Mouse (Mus musculus) cerebellum, adult 2 months (tissue): ENCODE measurements around the gene Arid3c. TPM values are rescaled to one million over a fixed set of nuclear protein-coding genes. Genes with fewer than 3 reads are reported as not detected.

Experiments used
- DNase-seq, 2 experiments: peaks; one replicate each; pipeline ENCODE4 v3.0.0; 2021
- H3K27ac ChIP-seq: fragments of 200-500 bp; 2 replicates; pipeline ENCODE4 v1.5.1; 2012; ENCODE audit warnings: low read length, control low read depth, inconsistent platforms; ENCODE audit not compliant: insufficient read depth
- H3K27me3 ChIP-seq: fragments of 200-500 bp; 2 replicates; pipeline ENCODE4 v1.6.1; 2012; ENCODE audit warnings: inconsistent platforms, mild to moderate bottlenecking, low read length, moderate library complexity; ENCODE audit not compliant: control insufficient read depth, insufficient read depth
- H3K4me1 ChIP-seq: fragments of 200-500 bp; 2 replicates; pipeline ENCODE4 v1.6.1; 2011; ENCODE audit warnings: low read length; ENCODE audit not compliant: control insufficient read depth, insufficient read depth
- H3K4me3 ChIP-seq: fragments of 200-500 bp; replicated peaks from 2 replicates; pipeline ENCODE3; 2011; ENCODE audit warnings: mild to moderate bottlenecking, low read depth, low read length, control low read depth; ENCODE audit not compliant: insufficient read depth
- CTCF ChIP-seq: fragments of 200-500 bp; IDR thresholded peaks from 2 replicates; pipeline ENCODE4 v1.5.1; 2011; ENCODE audit warnings: low read depth, mild to moderate bottlenecking, control low read depth, low read length, moderate library complexity, borderline replicate concordance; ENCODE audit not compliant: insufficient read depth
- POLR2A ChIP-seq: fragments of 200-500 bp; IDR thresholded peaks from 2 replicates; pipeline ENCODE4 v1.6.1; 2011; ENCODE audit warnings: low read length, control low read depth, borderline replicate concordance; ENCODE audit not compliant: insufficient read depth
- WGBS: fragments of 180-500 bp; shearing (Covaris S2); methylation state at CpG from one replicate; pipeline ENCODE4 v1.1.7; 2018; 5-methylcytosine and 5-hydroxymethylcytosine counted together
- polyA plus RNA-seq: library from polyadenylated mRNA; depleted of rRNA; stranded (reverse); fragments of >200 nt; gene quantifications from 2 replicates; pipeline ENCODE4 v1.2.3, GENCODE M21; 2012

Arid3c gene
- polyA plus RNA-seq, 1 experiment, result 0.18 TPM

DNA sequence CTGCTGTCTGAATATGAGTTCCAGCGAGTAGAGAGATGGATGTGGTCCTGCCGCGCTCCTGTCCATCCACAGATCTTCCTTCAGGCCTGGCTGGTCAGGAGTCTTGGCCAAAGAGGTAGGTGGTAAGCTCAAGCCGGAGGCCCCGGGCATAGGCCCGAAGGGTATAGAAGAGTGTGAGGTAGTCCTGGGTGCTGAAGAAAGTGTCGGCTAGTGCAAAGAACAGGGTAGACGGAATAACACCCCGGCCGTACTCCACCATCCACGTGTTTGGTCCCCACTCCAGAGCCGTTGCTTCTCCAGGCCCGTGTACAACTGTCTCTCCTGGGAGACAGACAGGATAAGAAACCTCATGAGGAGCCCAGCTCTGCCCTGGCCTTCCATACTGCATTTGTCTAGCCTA is 8.3 kb upstream of the Arid3c start:
- Histone ChIP-seq H3K4me3 (no peak overlapping the region), H3K27ac (no peak overlapping the region), H3K4me1 (peaks cover 5% of the 10 kb centered on the region; the same call in 1 of the 2 replicates), H3K27me3 (no peaks in the 10 kb centered on the region)
- 91% methylated on average over 13 of the region's 13 CpGs for WGBS
- TF ChIP-seq POLR2A, result no peak
- TF ChIP-seq CTCF, result no peak
- no peak for DNase-seq

DNA sequence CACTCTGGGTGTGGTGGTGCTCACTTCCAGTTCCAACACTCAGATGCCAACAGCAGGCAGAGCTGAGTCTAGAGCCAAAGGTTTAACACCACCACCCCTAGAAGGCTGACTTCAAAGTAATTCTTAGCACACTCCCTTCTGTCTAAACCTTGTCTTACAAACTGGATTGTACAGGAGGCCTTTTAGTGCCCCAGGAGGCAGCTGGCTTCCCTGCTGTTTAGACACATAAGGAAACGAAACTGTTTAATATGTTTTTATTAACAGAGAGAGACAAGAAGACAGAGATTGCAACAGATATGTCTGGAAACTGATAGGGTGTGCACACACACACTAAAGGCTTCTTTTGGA is 7.3 kb upstream of the Arid3c start:
- no peak for DNase-seq
- Histone ChIP-seq H3K4me3 (no peak overlapping the region), H3K4me1 (peaks cover 5% of the 10 kb centered on the region; the same call in 1 of the 2 replicates), H3K27ac (no peak overlapping the region), H3K27me3 (no peaks in the 10 kb centered on the region)
- TF ChIP-seq POLR2A, result no peak
- TF ChIP-seq CTCF, result no peak
- 55% methylated on average over 1 of the region's 1 CpGs for WGBS

DNA sequence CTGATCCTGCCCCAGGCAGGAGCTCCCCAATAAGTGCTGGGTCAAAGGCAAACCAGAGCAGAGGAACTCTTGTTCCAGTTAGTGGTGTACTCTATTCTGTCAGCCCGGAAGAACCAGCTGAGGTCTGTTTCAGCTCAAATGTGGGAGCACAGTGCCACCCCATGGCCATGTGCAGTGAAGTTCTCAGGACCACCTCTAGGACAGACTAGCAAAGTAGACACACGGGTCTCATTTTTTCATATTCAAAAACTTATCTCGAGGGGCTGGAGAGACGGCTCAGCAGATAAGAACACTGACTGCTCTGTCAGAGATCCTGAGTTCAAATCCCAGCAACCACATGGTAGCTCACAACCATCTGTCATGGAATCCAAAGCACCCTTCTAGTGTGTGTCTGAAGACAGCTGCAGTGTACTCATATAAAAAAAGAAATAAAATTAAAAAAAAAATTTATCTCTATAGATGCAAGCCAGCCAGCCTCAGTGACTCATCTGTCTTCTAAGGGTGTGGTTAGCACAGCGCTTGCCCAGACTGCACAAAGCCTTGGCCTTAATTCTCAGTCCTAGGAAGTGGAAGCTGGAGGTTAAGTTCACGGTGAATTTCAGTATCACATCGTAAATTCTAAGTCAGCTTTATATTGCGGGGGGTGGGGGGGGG is 6.8 kb upstream of the Arid3c start:
- Histone ChIP-seq H3K4me1 (peaks cover 5% of the 10 kb centered on the region; the same call in 1 of the 2 replicates), H3K4me3 (no peak overlapping the region), H3K27ac (no peak overlapping the region), H3K27me3 (no peaks in the 10 kb centered on the region)
- DNase-seq, result peak; percentile 64 to 73
- TF ChIP-seq CTCF, result peak; percentile 95
- TF ChIP-seq POLR2A, result no peak
- 41% methylated on average over 8 of the region's 8 CpGs for WGBS

DNA sequence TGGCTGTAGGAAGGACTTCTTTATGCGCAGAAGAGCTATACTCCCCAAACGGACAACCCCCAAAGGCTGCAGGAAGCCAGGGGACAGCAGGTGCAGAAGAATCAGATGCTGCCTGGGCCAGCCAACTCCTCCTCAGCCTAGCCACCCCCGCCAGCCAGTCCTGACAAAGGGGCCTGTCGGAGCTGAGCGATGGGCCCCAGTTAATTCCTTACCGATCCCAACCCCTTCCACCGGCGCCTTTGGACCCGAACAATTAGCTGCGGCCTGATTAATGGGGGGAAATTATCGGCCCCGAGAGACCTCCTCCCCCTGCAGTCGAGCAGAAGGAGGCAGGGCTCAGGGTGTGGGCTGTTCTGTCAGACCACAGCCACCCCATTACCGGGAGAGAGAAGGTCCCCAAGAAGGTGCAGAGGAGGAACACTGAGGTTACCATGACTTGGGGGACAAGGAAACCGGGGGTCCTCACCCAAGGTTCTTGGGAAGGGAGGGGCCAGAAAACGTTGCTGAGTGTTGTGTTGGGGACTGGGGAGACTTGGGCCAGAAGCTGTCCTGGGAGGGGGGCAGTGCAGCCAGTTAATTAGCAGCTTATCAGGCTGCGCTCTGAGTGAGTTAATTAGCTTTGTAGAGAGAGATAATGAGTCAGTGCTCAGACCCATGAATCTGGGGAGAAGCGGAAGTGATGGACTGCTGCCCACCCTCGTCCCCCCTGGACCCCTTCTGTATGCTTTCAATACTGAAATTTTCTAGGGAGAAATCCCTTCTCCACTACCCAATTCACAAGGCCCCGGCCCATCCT is 3.9 kb downstream of the Arid3c start:
- Histone ChIP-seq H3K4me1 (peaks cover 4% of the 10 kb centered on the region; the same call in 1 of the 2 replicates), H3K27me3 (peaks cover 4% of the 10 kb centered on the region; the same call in 1 of the 2 replicates), H3K27ac (no peak overlapping the region), H3K4me3 (no peak overlapping the region)
- DNase-seq, result no peak
- TF ChIP-seq POLR2A, result no peak
- TF ChIP-seq CTCF, result no peak
- 19% methylated on average over 20 of the region's 20 CpGs for WGBS

DNA sequence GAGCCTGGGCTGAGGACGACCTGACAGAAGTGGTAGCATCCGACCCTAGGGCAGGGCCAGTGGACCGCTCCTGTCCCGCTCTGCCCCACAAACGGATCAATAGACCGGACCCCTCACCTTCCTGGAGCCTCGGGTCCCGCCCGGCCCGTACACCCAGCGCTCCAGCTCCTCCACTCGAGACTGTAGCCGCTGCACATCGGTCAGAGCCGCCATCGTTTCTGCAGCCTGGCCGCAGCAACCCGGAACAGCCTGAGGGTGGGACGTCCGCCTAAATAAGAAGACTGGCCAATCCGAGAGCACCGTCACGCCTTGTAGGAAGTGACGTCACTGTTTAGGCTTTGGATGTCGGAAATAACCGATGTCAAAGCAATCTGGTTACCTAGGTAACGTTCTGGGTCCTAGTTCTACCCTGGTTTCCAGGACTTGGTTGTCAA is 8.0 kb downstream of the Arid3c start, which contains the start of gene Dctn3:
Gene Dctn3 (minus strand): TSS at position 253 of the 434 bp plus-strand sequence.
- H3K4me3 ChIP-seq, result peak within 1 kb of the TSS; percentile 80
- WGBS, result 1% methylated on average over 27 of the region's 27 CpGs
- no peaks in the 10 kb centered on the region for H3K27me3 ChIP-seq
- DNase-seq, result peak; percentile 87 to 95
- H3K27ac ChIP-seq, result no peak within 1 kb of the TSS
- H3K4me1 ChIP-seq, result peaks cover 5% of the 10 kb centered on the region; the same call in 1 of the 2 replicates
- no peak for TF ChIP-seq CTCF
- TF ChIP-seq POLR2A, result peak; percentile 95

DNA sequence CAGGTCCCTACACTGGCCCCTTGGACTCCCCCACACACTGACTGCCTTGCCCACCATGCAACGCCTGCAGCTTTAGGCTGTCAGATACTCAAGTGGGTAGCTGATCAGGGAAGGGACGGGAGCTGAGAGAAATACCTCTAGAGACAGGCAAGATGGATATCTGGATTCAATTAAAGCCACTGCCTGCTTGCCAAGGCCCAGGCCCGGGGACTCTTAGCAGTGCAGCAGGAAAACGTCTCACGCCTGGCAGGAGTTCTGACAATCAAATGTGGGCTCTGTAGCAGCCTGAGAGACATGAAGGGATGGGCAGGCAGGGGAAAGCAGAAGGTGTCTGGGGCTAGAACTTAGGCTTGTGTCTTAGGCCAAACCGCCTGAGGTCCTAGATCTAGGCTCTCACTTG is 14.1 kb downstream of the Arid3c start:
- Histone ChIP-seq H3K27me3 (no peaks in the 10 kb centered on the region), H3K4me1 (peaks cover 5% of the 10 kb centered on the region; the same call in 1 of the 2 replicates), H3K27ac (no peak overlapping the region), H3K4me3 (no peak overlapping the region)
- TF ChIP-seq POLR2A (no peak), CTCF (no peak)
- WGBS, result 60% methylated on average over 6 of the region's 6 CpGs
- no peak for DNase-seq

DNA sequence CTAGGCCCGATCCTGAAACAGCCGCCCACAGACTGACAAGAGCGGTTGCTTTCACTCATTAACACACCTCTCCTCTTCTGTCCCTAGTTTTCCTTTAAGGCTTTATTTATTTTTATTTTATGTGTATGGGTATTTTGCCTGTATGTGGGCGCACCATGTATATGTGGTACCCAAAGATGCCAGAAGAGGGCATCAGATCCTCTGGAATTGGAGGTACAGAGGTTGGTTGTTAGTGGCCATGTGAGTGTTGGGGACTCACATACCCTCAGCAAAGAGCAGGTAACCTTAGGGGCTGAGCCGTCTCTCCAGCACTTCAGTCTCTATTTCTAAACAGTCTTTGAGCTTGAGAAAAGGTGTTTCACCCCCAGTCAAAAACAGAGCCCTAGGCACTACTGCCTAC is 15.3 kb downstream of the Arid3c start:
- WGBS, result 82% methylated on average over 5 of the region's 5 CpGs
- peaks cover 9% of the 10 kb centered on the region; the same call in 1 of the 2 replicates for H3K4me1 ChIP-seq
- DNase-seq, result peak; percentile 54 to 57

More for the DNA sequence above, 15.3 kb downstream of the Arid3c start:
- Histone ChIP-seq H3K4me3 (no peak overlapping the region), H3K27me3 (no peaks in the 10 kb centered on the region), H3K27ac (no peak overlapping the region)
- peak; percentile 51; the same call in 1 of the 2 replicates for TF ChIP-seq CTCF
- TF ChIP-seq POLR2A, result no peak
